Mouse (Mus musculus) testis, postnatal 14 days (tissue): Measurements from ENCODE around the gene Smr2.
"Not testable (repeated sequence)": the region's sequence is repeated elsewhere in the genome, so short reads cannot be mapped to it uniquely, and the experiment has no call there.

Experiments
- DNase-seq: peaks from one replicate; pipeline ENCODE4 v3.0.0; 2021; ENCODE audit warnings: low spot score

Gene Smr2

DNA sequence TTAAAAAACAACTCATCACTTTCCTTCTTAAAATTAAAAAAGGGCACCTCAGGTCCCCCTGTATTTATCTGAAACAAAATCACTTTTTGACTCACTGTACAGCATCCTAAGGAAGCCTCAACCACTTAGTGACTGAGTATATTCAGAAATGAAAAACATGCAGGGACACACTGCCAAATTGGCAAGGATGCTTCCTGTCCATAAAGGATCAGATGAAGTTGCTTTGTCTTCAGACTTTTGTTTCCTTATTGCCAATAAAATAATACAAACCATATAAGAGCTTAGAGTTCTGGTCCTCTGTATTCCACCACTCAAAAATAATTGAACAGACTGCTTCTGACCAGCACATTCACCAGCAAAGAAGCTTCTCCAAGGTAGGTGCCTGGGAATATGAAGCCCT, at the start of gene Smr2:
Smr2 (plus strand) TSS at position 301 of the 400 bp plus-strand sequence.
- not testable (repeated sequence) for DNase-seq

- DNase-seq, result no peak
Measured at GRCm38 (mm10) chr5:88111430-88111829, 25.1 kb downstream of the Smr2 start, which contains the start of gene Gm11116. TSS of gene Gm11116 (minus strand) at chr5:88111530.

GRCm38 (mm10) chr5:88153999-88154398, 67.6 kb downstream of the Smr2 start, which contains the start of gene Gm11115:
TSS of gene Gm11115 (minus strand) at chr5:88154099.
- no peak for DNase-seq
